ENCODE assay signal across 8 mouse cellular contexts in the genomic region with DNA sequence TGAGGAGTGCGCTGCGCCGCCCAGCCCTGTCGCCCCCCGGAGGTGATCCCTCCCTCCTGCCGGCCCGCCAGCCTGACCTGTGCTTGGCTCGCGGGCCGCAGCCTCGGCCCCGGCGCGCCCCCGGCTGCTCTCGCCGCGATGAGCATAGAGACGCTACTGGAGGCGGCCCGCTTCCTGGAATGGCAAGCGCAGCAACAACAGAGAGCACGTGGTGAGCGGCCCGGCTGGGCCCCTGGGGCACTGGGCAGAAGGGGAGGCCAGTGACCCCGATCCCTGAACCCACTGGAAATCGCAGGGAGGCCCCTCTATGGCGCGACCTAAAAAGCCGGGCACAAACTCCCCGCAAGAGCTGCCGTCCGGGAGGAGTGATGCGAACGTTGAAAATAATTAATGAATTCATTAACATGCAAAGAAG. TPM values are rescaled to one million over a fixed set of nuclear protein-coding genes. Genes with fewer than 3 reads are reported as not detected.
DNase-seq lines count a peak whose midpoint lies in the region; ATAC-seq lines count a peak whose summit lies in the region.

No protein-coding gene starts in this region.

- no peaks in the 10 kb centered on the region for H3K9me3 ChIP-seq in megakaryocyte, embryonic 14.5 days
- H3K9me3 ChIP-seq in forebrain, embryonic 16.5 days (ENCODE audit: control insufficient read depth, low read length), result no peaks in the 10 kb centered on the region
- no peaks in the 10 kb centered on the region for H3K9me3 ChIP-seq in intestine, embryonic 14.5 days (ENCODE audit: control insufficient read depth, low read length)
- H3K9me3 ChIP-seq in liver, embryonic 15.5 days (replicated peaks), result no peaks in the 10 kb centered on the region
- H3K9me3 ChIP-seq in neural tube, embryonic 13.5 days, result no peaks in the 10 kb centered on the region

- H3K27me3 ChIP-seq in megakaryocyte, embryonic 14.5 days (replicated peaks), result no peaks in the 10 kb centered on the region
- H3K27me3 ChIP-seq in forebrain, embryonic 16.5 days (replicated peaks; ENCODE audit: control insufficient read depth, insufficient read depth, low read length), result no peaks in the 10 kb centered on the region
- 0 out of 2 replicates have a peak, but pooled peaks cover 4% of the 10 kb centered on the region for H3K27me3 ChIP-seq in intestine, embryonic 14.5 days (replicated peaks; ENCODE audit: control insufficient read depth, insufficient read depth, low read length)
- H3K27me3 ChIP-seq in liver, embryonic 15.5 days, result no peaks in the 10 kb centered on the region
- H3K27me3 ChIP-seq in neural tube, embryonic 13.5 days, result no peaks in the 10 kb centered on the region

- H3K4me3 ChIP-seq in megakaryocyte, embryonic 14.5 days (replicated peaks), result peak overlapping the region; percentile 99
- peak overlapping the region; percentile 84 for H3K4me3 ChIP-seq in forebrain, embryonic 16.5 days (replicated peaks; ENCODE audit: low read length)
- H3K4me3 ChIP-seq in intestine, embryonic 14.5 days (ENCODE audit: low read depth, low read length), result peak overlapping the region; percentile 77
- H3K4me3 ChIP-seq in liver, embryonic 15.5 days (replicated peaks), result peak overlapping the region; percentile 80
- peak overlapping the region; percentile 99 for H3K4me3 ChIP-seq in neural tube, embryonic 13.5 days

- H3K4me2 ChIP-seq in forebrain, embryonic 16.5 days (ENCODE audit: low read length), result peak overlapping the region; percentile 91
- peak overlapping the region; percentile 90 for H3K4me2 ChIP-seq in intestine, embryonic 14.5 days (ENCODE audit: low read length)
- H3K4me2 ChIP-seq in liver, embryonic 15.5 days, result peak overlapping the region; percentile 100
- H3K4me2 ChIP-seq in neural tube, embryonic 13.5 days, result peak overlapping the region; percentile 82

- peaks cover 73% of the 10 kb centered on the region for H3K4me1 ChIP-seq in megakaryocyte, embryonic 14.5 days
- peaks cover 21% of the 10 kb centered on the region for H3K4me1 ChIP-seq in forebrain, embryonic 16.5 days (replicated peaks; ENCODE audit: control insufficient read depth, insufficient read depth, low read length)
- peaks cover 16% of the 10 kb centered on the region for H3K4me1 ChIP-seq in intestine, embryonic 14.5 days (replicated peaks; ENCODE audit: control insufficient read depth, insufficient read depth, low read length)
- H3K4me1 ChIP-seq in liver, embryonic 15.5 days (replicated peaks), result peaks cover 93% of the 10 kb centered on the region
- peaks cover 48% of the 10 kb centered on the region for H3K4me1 ChIP-seq in neural tube, embryonic 13.5 days (replicated peaks)

- H3K27ac ChIP-seq in forebrain, embryonic 16.5 days (ENCODE audit: low read length), result peak overlapping the region; percentile 83
- H3K27ac ChIP-seq in intestine, embryonic 14.5 days (ENCODE audit: low read depth), result peak overlapping the region; percentile 96
- peak overlapping the region; percentile 96 for H3K27ac ChIP-seq in liver, embryonic 15.5 days (replicated peaks)
- peak overlapping the region; percentile 96 for H3K27ac ChIP-seq in neural tube, embryonic 13.5 days (replicated peaks)

- peak; percentile 33 for DNase-seq in c-Kit-positive CD71-negative TER-119-negative erythroid progenitor cells, embryonic 14.5 days (ENCODE audit: low read depth)
- DNase-seq in intestine, embryonic 14.5 days (ENCODE audit: low spot score), result peak; percentile 78
- peak; percentile 72 for DNase-seq in thymus, postnatal 4 days

- 1% methylated on average over 35 of the region's 35 CpGs for WGBS in forebrain, embryonic 16.5 days
- WGBS in intestine, embryonic 14.5 days, result 0% methylated on average over 35 of the region's 35 CpGs
- 1% methylated on average over 35 of the region's 35 CpGs for WGBS in liver, embryonic 15.5 days (ENCODE audit: insufficient replicate concordance)
- under 1% methylated on average over 35 of the region's 35 CpGs for WGBS in neural tube, embryonic 13.5 days

- H3K36me3 ChIP-seq in megakaryocyte, embryonic 14.5 days (replicated peaks; ENCODE audit: low read length), result peaks cover 11% of the 10 kb centered on the region
- H3K36me3 ChIP-seq in forebrain, embryonic 16.5 days (ENCODE audit: control insufficient read depth, insufficient read depth), result no peaks in the 10 kb centered on the region
- H3K36me3 ChIP-seq in intestine, embryonic 14.5 days (ENCODE audit: control insufficient read depth, insufficient read depth, low read length), result no peaks in the 10 kb centered on the region
- no peaks in the 10 kb centered on the region for H3K36me3 ChIP-seq in liver, embryonic 15.5 days (replicated peaks)
- no peaks in the 10 kb centered on the region for H3K36me3 ChIP-seq in neural tube, embryonic 13.5 days

- no peak for ATAC-seq in megakaryocyte, adult 5-6 weeks (ENCODE audit: poor library complexity, severe bottlenecking)
- ATAC-seq in forebrain, embryonic 16.5 days, result no peak
- no peak for ATAC-seq in intestine, embryonic 14.5 days (replicated peaks; ENCODE audit: low FRiP score, low TSS enrichment, low read depth)
- no peak for ATAC-seq in liver, embryonic 15.5 days (ENCODE audit: insufficient read depth)
- peak; percentile 3; the same call in 1 of the 2 replicates for ATAC-seq in neural tube, embryonic 13.5 days (ENCODE audit: low read depth)

- peak overlapping the region; percentile 72 for H3K9ac ChIP-seq in forebrain, embryonic 16.5 days (replicated peaks; ENCODE audit: low read depth, low read length)
- peak overlapping the region; percentile 80 for H3K9ac ChIP-seq in intestine, embryonic 14.5 days (ENCODE audit: low read length)
- H3K9ac ChIP-seq in liver, embryonic 15.5 days, result peak overlapping the region; percentile 79
- H3K9ac ChIP-seq in neural tube, embryonic 13.5 days, result peak overlapping the region; percentile 98

RNA-seq across cellular contexts. Expression of a gene that starts 0.5 kb away (rescaled TPM):
- 59.1 and 85.0 TPM in 2 replicates for polyA plus RNA-seq in megakaryocyte, embryonic 14.5 days (2012; ENCODE audit: insufficient read depth, low replicate concordance)
- total RNA-seq in megakaryocyte, adult 5-6 weeks (2015), result 14.5 and 17.0 TPM in 2 replicates
- total RNA-seq in megakaryocyte, adult 5-6 weeks (2017), result 3.8 and 6.1 TPM in 2 replicates
- 8.6 and 9.2 TPM in 2 replicates for polyA plus RNA-seq in forebrain, embryonic 16.5 days (2015; fragmentation: Nextera tagmentation; extraction: Ambion mirVana)
- 4.4 and 5.5 TPM in 2 replicates for polyA plus RNA-seq in intestine, embryonic 14.5 days (2014; fragmentation: Nextera tagmentation; extraction: Ambion mirVana)
- 1.4 and 1.5 TPM in 2 replicates for polyA plus RNA-seq in liver, embryonic 15.5 days (2015; fragmentation: Nextera tagmentation; extraction: Ambion mirVana)
- 8.4 and 8.9 TPM in 2 replicates for polyA plus RNA-seq in neural tube, embryonic 13.5 days (2015; fragmentation: Nextera tagmentation; extraction: Ambion mirVana)
